Mouse (Mus musculus): Measurements from ENCODE around the gene Radil.
A peak's percentile ranks its signal among the peaks of the same experiment; 100 is the strongest.

Radil gene

DNA sequence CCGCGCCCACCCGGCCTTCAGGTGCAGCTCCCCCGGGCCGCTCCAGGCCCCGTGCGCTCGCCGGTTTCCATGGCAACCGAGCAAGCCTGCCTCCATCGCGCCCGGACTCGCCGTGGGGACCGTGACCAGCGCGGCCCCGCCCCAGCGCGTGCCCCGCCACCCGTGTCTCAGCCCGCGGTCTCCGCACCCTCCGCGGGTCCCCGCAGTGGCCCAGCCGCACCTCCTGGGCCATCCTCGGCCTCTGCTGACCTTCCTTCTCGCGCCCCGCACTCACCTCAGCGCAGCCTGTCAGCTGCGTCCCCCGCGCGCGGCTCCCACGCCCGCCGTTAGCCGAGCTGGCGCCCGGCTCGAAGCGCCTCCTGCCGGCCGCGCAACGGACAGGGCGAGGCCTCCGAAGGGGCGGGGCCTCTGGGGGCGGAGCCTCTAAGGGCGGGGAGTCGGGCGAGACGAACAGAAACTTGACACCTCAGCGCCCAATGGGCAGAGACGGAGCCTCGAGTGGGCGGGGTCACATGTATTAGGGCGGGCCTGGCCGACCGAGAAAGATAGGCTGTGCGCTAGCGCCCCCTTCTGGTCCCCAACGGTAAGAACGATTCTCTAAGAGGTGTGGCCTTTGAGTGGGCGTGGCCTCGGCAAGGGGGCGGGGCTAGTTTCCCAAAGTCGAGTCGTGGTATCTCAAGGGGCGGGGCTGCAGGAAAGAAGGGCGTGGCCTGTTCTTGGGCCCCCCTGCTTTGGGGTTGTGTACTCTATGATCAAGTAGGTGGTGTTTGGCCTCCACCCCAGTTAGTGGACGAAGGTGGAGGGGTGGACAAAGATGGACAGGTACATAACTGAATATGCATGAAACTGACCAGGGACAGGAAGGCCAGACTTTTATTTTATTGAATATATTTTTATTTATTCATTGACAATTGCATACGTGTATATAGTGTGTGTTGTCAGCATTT, at the start of gene Radil:
Gene Radil, minus strand, starts transcription at position 393 of the 947 bp plus-strand sequence.
- peak; percentile 99 for DNase-seq

DNA sequence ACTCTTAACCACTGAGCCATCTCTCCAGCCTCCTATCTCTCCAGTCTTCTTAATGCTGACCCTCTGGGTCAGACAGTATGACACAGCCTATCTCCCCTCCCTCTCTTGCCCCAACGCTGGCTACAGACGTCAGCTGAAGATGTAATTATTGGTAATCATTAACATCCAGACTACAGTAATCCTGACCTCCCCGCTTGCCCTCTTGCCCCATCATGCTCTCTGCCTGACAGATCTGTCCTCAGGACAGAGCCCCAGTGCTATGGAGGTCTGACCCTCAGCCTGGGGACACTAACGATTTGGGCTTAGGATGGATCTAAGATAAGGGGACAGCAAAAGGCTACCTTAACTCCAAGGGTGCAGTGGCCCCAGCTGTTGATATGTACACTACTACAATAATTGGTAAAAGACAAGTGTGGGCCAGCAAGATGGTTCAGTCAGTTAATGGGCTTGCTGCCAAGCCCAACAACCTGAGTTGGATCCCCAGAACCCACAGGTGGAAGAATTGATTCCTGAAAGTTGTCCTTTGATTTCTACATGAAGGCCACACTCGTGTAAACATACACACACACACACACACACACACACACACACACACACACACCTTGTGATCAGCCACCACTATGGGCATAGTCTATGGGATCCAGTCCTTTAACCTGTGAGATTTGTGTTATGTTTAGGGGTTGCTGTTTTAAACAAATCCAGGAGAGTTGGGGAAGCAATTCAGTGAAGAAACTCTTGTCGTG, 46.9 kb upstream of the Radil start:
- no peak for DNase-seq

DNA sequence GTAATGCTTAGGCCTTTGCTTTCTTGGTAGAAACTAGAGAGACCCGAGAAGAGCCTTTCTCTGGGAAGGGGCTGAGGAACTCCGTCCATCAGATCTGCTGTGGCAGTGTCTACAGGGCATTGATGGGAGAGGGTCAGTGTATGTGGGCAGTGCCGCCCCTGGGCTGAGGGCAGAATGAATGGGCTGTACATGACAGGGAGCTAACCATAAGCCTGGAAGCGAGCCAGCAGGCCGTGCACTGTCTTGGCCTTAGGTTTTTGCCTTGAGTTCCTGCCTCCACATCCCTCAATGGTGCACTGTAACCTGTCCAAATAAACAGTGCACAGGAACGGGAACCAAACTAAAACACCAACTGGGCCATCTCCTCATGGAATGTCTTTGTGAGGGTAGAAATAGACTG, 45.8 kb upstream of the Radil start:
- peak in 1 of 2 experiments; percentile 23 for DNase-seq

DNA sequence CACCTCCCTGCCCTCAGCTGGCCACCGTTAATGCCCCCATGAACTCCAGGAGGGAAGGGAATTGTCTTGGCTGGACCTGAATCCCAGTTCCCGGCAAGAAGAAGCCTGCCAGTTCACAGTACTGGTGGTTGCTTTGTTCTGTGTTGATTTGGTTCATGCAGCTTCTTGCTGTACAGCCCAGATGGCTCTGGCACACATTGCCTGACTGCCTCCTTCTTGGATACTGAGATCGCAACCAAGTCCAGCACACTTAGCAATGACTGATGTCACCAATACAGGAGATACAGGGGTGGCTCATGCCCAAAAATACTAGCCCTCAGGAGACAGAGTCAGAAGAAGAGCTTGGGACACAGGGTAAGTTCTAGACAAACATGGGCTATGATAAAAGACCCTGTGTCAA, 44.8 kb upstream of the Radil start:
- peak; percentile 35 to 49 for DNase-seq

DNA sequence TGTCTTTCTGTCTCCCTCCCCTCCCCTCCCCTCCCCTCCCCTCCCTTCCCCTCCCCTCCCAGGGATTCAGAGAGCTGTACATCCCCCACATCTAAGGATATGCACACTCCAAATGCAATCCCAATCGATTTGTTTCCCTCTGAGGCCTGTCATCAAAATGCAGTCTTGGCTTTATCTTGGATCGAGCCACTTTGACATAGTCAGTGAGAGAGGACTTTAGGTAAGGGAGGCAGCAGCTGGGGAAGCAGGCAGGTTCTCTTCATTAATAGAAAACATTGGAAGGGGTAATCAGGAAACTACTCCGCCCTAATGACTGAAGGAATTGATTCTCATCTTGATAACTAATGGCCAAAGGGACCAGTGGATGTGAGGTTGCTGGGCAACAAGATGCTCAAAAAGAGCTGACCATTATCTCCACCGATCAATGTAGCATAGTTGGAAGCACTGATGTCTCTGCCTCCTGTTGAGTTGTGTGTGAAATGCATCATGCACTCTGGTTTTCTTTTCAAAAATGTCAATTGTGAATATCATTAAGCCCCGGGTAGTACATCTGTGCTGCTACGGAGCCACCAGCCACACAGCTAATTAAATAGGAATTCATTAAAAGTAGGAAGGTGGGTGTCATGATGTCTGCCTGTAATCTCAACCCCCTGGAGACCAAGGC, 40.2 kb upstream of the Radil start:
- no peak for DNase-seq

DNA sequence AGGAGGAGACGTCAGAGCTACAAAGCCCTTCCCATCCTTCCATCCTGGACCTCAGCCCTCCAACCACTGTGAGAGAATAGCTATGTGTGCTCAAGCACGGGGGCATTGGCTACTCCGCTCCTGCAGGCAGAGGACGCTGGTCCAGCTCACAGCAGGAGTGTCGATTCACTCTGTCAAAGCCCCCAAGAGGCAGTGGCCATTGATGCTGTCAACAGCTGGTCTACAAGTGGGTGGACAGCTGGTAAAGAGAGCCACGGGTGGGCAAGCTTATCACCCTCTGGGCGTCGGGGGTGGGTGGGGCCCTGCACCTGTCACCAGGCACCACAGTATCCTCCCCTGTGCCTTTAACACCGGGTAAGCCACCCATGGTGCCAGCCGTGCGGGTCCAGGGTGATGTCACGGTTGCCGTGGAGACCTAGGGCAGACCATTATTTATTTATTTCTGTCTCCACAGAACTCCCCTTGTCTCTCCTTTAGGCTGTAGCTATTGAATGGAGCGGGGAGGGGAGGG, 32.8 kb upstream of the Radil start:
- DNase-seq: peak; percentile 24 to 25

DNA sequence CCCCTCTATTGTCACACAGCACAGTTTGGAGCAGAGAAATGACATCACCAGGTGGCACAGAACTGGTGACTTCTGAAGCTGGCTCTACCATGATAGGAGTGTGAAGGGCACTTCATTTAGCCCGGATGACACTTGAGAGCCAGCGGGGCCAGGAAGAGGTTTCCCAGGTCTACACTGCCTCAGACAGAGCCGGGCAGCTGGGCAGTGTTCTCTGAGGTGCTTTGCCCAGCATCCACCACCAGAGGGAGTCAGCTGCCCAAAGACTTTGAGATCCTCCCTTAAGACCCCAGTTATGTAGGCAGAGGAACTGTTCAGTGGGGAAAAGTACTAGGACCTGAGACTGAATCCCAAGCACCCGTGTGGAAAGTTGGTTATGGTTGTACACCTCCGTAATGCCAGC, 30.6 kb upstream of the Radil start:
- DNase-seq: peak; percentile 67 to 69

DNA sequence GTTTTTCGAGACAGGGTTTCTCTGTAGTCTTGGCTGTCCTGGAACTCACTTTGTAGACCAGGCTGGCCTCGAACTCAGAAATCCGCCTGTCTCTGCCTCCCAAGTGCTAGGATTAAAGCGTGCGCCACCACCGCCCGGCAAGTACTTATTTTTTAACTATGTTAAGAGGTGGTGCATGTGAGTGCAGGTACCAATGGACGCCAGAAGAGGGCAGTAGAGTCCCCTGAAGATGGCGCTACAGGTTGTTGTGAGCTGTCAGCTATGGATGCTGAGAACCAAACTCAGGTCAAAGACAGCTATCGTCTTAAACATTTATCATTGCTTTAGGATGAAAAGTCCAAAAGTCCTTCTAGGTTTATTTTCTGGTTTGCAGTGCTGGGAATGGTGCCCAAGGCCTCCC, 27.3 kb upstream of the Radil start:
- no peak for DNase-seq

DNA sequence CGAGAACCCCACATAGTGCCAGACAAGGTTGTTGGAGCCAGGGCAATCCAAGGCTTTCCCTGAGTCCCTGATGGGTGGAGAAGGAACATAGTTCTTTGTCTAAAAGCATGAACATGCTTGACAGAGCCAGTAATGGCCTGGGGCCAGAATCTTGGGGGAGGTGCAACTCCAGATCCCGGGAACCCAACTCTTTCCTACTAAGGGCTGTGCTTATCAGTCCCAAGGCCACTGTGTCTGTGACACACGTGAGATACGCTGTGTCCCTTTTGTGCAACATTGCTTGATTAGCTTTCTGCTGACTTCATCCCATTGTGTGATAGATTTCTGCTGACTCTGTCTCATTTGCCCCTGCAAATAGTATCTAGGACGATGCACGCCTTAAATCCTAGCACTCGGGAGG, 25.9 kb upstream of the Radil start:
- peak in 1 of 2 experiments; percentile 25 for DNase-seq

DNA sequence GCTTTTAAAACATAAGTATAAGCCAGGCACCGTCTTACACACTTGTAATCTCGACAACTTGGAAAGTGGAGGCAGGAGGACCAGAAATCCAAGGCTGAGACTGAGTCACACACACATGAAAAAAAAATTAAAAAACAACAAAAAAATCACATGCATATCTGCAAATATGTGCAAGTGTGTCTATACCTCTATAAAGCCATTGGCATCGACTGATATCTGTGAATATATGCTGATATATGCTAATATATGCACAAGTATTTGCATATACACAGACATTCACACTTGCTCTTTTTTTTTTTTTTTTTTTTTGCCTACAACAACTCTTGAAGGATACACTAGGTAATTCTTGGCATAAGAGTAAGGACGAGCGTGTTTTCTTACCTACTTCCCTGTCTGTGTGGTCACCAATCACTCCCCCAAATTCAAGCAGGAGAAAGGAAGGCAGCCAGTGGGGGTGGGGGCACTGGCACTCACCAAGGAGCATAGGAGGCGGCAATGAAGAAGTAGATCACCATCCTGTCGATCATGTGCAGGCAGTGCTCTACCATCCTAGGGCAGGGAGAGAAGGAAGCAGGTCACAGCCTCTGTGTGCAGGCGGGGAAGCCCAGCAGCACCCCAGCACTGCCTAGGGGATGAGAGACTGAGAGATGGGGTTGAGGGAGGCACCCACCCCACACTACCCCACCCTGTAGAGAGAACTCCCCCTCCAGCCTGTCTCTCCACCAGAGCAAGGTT, 23.6 kb upstream of the Radil start:
- DNase-seq: no peak

DNA sequence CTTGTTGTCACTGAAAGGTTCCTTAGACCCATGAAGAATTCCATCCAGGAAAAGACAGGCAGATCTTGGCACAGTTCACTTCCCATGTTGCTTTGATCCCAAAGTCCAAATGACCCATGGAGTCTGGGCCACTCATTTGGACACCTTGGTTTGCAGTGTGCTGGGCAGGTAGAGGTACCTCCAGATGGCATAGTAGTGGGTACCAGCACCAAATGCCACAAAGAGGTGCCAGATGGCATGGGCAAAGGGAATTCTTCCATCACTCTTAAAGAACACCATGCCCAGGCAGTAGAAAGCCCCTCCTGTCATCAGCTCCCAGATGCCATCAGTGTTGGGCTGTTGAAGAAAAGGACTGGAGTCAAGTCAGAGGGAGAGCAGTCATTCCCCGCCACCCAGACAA, 13.7 kb upstream of the Radil start:
- peak in 1 of 2 experiments; percentile 23 for DNase-seq

DNA sequence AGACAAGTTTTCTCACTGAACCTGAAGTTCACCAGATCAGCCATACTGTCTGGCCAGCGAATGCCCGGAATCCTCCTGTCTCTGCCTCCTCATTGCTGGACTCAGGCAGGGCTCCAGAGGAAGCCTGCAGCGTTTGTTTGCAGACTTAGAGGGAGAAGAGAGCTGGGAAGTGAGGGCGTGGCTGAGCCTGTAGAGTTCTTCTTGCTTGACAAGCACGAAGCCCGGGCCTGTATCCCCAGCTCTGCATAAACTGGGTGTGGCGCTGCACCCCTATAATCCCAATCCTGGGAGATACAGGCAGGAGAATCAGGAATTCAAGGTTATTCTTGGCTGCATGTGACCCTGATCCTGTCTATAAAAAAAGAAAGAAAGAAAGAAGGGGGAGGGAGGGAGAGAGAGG, 9.4 kb upstream of the Radil start:
- no peak for DNase-seq

DNA sequence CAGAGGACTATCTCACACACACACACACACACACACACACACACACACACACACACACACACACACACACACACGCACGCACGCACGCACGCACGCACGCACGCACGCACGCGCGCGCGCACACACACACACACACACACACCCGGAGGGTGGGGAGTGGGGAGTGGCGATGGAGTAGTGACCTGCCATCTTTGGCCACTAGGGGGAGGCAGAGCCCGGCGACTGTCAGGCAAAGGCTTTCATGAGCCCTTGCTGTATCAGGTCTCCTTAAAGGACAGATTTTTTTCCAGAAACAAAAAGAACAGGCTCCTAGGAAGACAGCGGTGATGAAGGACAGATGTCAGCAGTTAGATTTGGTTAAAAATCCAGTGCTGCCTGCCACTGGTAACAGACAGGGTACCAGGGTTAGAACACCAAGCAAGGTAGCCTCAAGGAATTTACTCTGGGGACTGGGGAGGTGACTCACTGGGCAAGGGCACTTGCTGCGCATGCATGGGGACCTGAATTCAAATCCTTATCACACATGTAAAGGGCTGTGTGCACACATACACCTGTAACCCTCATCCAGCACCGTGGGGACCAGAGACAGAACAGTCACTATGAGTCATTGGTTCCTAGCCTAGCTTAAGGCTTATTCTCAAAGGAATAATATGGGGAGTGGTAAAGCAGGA, 6.6 kb upstream of the Radil start:
- DNase-seq: peak; percentile 88 to 90

DNA sequence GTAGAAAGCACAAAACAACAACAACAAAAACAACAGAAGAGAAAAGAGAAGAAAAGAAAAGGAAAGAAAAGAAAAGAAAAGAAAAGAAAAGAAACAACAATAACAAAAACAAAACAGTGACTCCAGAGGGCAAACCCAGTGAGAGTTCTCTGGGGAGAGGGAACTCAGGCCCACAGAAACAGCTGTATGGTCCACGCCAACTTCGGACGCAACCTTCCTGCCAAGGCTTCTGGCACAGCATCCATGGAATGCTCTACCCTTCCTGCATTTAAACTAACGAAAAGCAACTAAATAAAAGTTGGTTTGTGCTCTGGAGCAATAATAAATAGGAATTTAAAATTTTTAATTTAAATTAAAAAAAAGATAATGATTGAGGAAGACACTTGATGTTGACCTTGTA, 5.8 kb upstream of the Radil start:
- DNase-seq: no peak

DNA sequence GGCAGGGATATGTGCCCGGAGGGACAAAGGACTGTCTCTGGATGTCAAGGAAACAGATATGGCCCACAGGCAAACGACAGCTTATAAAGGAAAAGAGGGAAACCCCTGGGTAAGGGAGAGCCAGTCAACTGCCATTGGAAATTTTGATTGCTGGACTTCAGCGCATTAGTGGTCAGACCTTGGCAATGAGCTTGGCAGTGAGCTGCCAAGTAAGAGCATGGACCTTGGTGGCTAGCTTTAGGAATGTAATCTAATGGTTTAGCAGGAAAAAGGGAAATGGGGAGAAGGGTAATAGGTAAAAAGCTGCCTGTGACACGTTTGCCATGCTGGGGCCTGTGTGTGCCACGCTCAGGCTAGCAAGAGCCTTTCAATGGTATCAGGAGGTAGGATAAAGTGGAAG, 5.0 kb upstream of the Radil start:
- DNase-seq: no peak

DNA sequence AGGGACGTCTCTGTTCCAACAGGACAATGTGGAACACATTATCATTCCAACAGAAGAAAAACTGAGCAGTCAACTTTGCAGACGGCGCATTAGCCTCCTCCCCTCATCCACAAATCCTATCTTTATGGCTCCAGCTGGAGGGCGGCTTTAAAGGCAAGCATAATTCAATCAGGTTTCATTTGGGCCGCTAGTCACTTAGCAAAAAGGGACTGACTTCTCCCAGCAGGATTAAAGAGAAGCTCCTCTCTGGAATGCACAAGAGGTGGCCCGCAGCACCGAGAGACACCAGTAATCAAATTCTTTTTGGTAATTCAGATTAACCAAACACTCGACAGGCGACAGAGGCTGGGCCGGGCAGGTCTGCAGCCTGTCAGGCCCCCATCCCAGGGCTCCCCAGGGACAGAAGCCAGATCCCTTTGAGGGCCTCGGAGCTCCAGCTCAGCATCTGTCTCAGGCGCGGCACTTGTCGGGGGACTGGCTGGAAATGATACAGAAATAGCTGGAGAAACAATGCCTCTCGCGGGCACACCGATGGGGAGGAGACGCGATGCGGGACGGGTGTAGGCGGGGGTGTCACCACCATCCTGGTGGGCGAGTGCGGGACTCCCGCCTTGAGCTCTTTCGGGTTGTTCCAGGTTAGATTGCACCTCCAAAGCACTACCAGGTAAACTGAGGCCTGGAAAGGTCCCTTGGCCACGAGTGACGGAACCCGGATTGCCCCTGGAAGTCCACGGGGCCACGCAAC, 765 bp downstream of the Radil start:
- DNase-seq: no peak

DNA sequence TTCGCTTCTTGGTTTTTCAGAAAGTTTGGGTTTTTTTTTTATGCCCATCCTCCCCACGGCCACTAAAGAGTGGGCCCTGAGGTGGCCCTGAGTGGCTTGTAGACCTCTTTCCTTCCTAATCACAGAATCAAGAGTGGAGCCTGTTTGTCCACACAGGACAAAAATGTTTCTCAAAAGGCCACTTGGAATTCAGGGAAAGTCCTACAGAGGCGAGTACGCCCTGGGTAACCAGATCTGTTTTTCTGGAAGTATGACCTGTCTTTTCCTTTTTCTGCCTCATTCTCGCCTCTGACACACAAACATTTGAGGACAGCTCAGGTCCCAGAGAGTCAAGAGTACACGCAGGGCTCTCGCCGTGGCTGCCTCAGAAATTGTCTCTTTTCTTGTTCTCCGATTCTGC, 1.5 kb downstream of the Radil start:
- no peak for DNase-seq

DNA sequence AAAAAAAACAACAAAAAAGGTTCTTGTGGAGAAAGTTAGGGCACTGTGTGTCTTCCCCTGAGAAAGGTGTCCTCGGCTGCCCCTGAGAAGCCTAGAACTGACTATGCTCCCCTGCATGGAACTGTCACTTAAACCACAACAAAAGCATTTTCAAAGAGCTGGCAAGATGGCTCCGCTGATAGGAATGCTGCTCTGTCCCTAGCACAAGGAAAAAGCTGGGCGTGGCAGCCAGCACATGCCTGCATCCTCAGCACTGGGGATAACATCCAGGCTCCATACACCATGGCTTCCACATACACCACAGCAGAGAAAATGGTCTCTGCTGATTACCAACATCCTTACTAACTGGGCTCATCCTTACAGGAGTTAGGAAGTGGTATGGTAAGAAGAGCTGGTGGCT, 3.8 kb downstream of the Radil start:
- no peak for DNase-seq

DNA sequence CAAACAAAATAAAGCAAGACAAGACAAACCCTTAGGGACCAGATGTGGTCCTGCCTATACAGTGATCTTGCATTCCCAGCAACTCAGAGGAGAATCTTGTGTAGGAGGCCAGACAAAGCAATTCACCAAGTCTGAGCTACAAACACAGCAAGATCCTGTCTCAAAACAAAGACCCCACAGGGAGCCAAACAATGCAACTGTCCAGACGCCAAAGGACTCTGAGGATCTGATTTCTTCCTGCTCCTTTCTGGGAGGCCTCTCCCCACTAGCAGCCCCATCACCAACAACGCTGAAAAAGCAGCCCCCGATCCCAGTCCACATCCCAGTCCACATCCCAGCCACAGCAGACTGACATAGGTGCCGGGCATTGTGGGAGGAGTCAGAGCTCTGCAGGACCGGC, 4.6 kb downstream of the Radil start:
- DNase-seq: no peak

DNA sequence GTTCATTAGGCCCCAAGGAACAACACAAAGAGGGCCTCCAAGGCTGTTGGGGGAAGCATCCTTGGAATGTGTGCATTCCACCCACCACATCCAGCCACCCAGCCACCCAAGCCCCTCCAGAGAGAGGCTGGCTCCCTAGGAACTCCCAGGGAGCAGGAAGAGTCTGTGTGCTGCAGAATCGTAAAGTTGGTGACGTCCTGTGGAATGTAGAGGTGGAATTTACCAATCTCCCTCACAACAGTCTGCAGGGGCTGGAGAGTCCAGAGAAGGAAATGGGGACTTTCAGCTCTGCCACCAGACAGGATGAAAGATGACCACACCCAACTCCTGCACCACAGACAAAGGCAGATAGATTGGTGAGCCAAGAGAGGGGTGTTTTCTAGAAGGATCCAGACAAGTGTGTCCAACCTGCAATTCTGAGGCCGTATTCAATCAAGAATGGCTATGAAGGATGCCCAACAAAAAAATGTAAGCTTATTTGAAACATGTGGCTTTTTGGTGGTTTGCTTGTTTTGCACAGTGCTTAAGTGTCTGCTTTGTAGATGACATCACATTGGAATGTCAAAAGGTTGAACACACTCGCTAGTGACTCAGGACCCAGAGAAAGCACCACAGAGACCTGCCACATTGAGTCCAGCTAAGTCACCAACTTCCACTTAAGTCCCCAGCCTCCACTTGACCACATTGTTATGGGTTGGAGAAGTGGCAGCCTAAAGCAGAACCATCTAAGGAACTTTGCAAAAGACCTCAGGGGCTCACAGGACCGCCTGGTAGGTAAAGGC, 5.7 kb downstream of the Radil start:
- no peak for DNase-seq

All from cerebellum, postnatal 36 days (tissue).